Mouse (Mus musculus) cerebellum, adult 2 months (tissue): ENCODE measurements around the gene Pik3cd.

Experiments used
- CTCF ChIP-seq: fragments of 200-500 bp; IDR thresholded peaks from 2 replicates; pipeline ENCODE4 v1.5.1; 2011; ENCODE audit warnings: low read depth, mild to moderate bottlenecking, control low read depth, low read length, moderate library complexity, borderline replicate concordance; ENCODE audit not compliant: insufficient read depth
- POLR2A ChIP-seq: fragments of 200-500 bp; IDR thresholded peaks from 2 replicates; pipeline ENCODE4 v1.6.1; 2011; ENCODE audit warnings: low read length, control low read depth, borderline replicate concordance; ENCODE audit not compliant: insufficient read depth

DNA sequence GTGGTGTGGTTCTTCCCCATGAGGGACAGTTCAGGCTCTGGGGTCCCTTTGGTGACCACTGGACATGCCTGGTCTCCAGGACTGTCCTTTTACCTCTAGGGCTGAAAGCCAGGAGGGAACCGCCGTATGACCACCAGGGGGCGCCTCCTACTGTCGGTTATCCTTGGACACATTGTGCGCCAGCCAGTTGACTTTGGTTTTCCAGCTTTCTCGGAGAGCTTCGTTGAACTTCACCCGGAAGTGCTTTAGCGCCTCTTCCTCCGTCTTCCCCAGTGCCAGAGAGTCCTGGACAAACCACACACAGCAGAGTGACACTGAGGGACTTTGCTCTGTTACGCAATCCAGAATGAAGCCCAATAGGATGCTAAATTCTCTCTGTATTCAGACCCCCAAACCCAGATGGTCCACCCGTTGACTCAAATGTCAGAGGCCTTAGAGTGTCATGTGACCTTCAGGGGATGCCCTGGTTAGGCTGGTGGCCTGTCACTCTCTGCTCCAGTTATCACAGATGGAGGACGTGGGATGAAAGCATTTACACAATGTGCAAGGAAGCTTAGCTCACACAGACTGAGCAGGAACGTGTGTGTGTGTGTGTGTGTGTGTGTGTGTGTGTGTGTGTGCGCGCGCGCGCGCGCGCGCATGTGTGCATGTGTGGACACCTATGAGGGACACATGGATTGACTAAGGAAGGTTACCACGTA lies 51.7 kb downstream of the Pik3cd start:
- TF ChIP-seq POLR2A (no peak), CTCF (peak; percentile 76)
